Mouse (Mus musculus) liver, embryonic 11.5 days (tissue): ENCODE measurements around the gene Rxfp4. TPM values are rescaled to one million over a fixed set of nuclear protein-coding genes. Genes with fewer than 3 reads are reported as not detected.

Source experiments
- ATAC-seq: fragments of 200-750 bp; cut with Nextera tagmentation; replicated peaks from 2 replicates; pipeline ENCODE4 v1.8.0; 2017; ENCODE audit warnings: moderate number of reproducible peaks, mild to moderate bottlenecking, moderate TSS enrichment, moderate library complexity; ENCODE audit not compliant: low FRiP score
- DNase-seq: peaks from one replicate; pipeline ENCODE4 v3.0.0-alpha.2; 2017; ENCODE audit warnings: low spot score
- H3K27ac ChIP-seq: fragments of 300-500 bp; sonication (generic); 2 replicates; pipeline ENCODE4 v1.5.1; 2014; ENCODE audit warnings: mild to moderate bottlenecking, low read depth, low read length, control low read depth
- H3K27me3 ChIP-seq: fragments of 300-500 bp; sonication (generic); replicated peaks from 2 replicates; pipeline ENCODE4 v1.6.1; 2014; ENCODE audit warnings: low read length, mixed read lengths; ENCODE audit not compliant: control insufficient read depth, insufficient read depth
- H3K36me3 ChIP-seq: fragments of 300-500 bp; sonication (generic); 2 replicates; pipeline ENCODE4 v1.6.1; 2014; ENCODE audit warnings: mild to moderate bottlenecking, low read length, moderate library complexity, mixed read lengths; ENCODE audit not compliant: control insufficient read depth, insufficient read depth
- H3K4me1 ChIP-seq: fragments of 300-500 bp; sonication (generic); replicated peaks from 2 replicates; pipeline ENCODE4 v1.6.1; 2014; ENCODE audit warnings: low read length, mixed read lengths; ENCODE audit not compliant: control insufficient read depth, insufficient read depth
- H3K4me2 ChIP-seq: fragments of 300-500 bp; sonication (generic); 2 replicates; pipeline ENCODE4 v1.6.1; 2014; ENCODE audit warnings: mild to moderate bottlenecking, control low read depth, moderate library complexity
- H3K4me3 ChIP-seq: fragments of 300-500 bp; sonication (generic); 2 replicates; pipeline ENCODE4 v1.5.1; 2014; ENCODE audit warnings: low read depth, low read length, control low read depth
- H3K9ac ChIP-seq: fragments of 300-500 bp; sonication (generic); 2 replicates; pipeline ENCODE4 v1.6.1; 2014; ENCODE audit warnings: low read depth, low read length, control low read depth
- H3K9me3 ChIP-seq: fragments of 300-500 bp; sonication (generic); 2 replicates; pipeline ENCODE4 v1.6.1; 2016; ENCODE audit warnings: low read length, inconsistent platforms, mixed read lengths; ENCODE audit not compliant: control insufficient read depth
- WGBS: fragments of 180-500 bp; shearing (Covaris S2); extraction: QIAGEN DNeasy Blood & Tissue Kit; methylation state at CpG from one replicate; pipeline ENCODE4 v1.1.7; 2014; 5-methylcytosine and 5-hydroxymethylcytosine counted together
- polyA plus RNA-seq: library from polyadenylated mRNA; unstranded; fragments of >200 nt; fragmentation: Nextera tagmentation; extraction: Ambion mirVana; gene quantifications from 2 replicates; pipeline ENCODE4 v1.2.1, GENCODE M21; 2014

Gene Rxfp4
- polyA plus RNA-seq, 1 experiment from 2014 or later: not detected

DNA sequence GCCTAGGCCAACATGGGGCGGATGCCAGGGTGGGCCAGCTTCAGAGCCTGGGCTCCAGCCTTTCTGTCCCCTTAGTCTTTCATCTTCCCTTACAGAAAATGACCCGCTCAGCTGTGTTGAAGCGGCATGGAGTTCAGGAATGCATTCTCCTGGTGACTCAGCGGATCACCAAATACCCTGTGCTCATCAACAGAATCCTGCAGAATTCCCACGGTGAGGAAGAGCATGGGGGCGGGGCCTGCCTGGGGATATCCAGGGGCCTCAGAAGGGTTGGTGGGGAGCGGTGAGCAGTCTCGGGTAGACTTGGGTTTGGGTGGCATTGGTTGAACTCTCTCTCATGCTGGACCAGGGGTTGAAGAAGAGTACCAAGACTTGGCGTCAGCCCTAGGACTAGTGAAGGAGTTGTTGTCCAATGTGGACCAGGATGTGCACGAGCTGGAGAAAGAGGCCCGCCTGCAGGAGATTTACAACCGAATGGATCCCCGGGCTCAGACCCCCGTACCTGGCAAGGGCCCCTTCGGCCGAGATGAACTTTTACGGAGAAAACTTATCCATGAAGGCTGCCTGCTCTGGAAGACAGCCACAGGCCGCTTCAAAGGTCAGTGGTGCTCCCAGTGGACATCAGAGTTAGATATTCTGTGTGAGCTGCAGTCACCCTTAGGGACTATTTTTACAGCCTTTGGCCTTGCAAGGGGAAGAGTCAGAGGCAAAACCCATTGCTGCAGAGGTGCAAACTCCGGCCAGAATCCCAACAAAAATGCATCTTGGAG is 17.3 kb downstream of the Rxfp4 start:
- H3K9ac ChIP-seq: no peak overlapping the region
- no peak for DNase-seq
- H3K27me3 ChIP-seq: no peaks in the 10 kb centered on the region
- H3K27ac ChIP-seq: no peak overlapping the region
- peaks cover 71% of the 10 kb centered on the region for H3K36me3 ChIP-seq
- no peak overlapping the region for H3K4me3 ChIP-seq
- ATAC-seq: no peak
- peaks cover 4% of the 10 kb centered on the region for H3K4me1 ChIP-seq
- 93% methylated on average over 19 of the region's 19 CpGs for WGBS
- no peak overlapping the region for H3K4me2 ChIP-seq
- no peaks in the 10 kb centered on the region for H3K9me3 ChIP-seq

DNA sequence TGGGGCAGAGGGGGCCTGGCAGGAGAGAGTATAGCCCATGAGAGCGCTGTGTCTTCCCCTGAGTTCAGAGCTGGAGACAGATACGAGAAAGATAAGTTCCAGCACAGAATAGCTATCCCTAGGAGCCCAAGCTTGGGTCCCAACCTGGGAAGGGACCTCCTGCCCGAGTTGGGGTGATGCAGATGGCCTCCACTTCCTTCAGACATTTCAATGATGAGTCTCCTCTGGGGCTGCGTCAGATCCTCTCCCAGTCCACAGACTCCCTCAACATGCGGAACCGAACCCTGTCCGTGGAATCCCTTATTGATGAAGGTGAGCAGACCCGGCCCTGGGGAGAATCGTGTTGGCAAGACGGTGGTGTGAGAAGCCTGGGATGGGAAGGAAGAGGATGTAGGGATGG is 19.9 kb downstream of the Rxfp4 start:
- Histone ChIP-seq H3K27me3 (no peaks in the 10 kb centered on the region), H3K4me2 (no peak overlapping the region), H3K9ac (no peak overlapping the region), H3K4me3 (no peak overlapping the region), H3K36me3 (peaks cover 68% of the 10 kb centered on the region), H3K9me3 (no peaks in the 10 kb centered on the region), H3K27ac (no peak overlapping the region), H3K4me1 (peaks cover 18% of the 10 kb centered on the region)
- 92% methylated on average over 10 of the region's 10 CpGs for WGBS
- ATAC-seq (no peak), DNase-seq (no peak)

DNA sequence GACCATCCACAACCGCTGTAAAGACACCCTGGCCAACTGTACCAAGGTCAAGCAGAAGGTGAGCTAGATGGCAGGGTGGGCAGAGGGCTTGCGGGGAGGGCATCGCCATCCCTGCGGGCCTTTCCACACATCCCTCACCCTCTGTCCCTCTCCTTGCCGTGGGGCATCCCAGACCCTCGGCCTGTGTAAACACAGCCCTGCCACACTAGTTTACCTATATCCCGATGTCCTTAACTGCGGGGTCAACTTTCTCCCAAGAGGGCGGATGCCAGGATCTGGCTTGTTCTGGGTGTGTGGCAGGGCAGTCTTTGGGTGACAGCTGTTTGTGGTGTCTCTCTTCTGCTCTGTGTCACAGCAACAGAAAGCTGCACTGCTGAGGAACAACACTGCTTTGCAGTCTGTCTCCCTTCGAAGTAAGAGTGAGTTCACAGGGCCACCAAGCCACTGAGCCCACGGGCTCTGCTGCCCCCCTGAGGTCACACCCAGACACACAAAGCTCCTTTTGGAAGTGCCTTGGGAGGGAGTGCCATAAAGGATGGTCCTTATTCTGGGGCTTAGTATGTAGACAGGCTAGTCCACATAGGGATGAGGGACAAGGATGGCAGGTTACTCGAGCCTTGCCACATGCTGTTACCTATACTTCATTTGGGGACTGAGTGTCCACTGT is 20.9 kb downstream of the Rxfp4 start:
- Histone ChIP-seq H3K36me3 (peaks cover 64% of the 10 kb centered on the region), H3K27me3 (no peaks in the 10 kb centered on the region), H3K4me3 (no peak overlapping the region), H3K27ac (no peak overlapping the region), H3K4me1 (peaks cover 26% of the 10 kb centered on the region), H3K9ac (no peak overlapping the region), H3K4me2 (no peak overlapping the region), H3K9me3 (no peaks in the 10 kb centered on the region)
- DNase-seq: no peak
- 0 out of 2 replicates have a peak, but pooled peaks have one; percentile 24 for ATAC-seq
- WGBS: 73% methylated on average over 12 of the region's 12 CpGs

DNA sequence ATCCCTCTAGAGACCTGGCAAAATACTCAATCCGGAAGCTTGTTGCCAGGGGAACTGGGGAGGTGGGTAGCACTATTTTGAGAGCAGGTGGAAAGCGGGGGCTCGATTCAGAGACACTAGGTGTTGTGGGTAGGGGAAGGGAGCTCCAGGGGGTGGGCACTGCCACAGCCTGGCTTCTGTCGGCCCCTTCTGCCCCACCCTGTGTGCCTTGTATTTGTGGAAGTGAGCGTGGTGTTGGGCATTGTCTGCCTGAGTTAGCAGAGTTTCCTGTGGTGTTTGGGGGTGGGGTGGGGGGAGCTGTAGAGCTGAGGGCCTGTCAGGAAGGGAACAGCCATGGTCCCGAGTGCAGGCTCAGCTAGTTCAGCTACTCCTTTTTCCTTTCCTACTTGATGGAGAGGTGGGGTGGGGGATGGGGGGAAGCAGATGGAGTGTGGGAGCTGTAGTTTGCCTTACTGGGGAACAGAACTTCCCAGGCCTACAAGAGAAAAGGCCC is 22.0 kb downstream of the Rxfp4 start:
- H3K36me3 ChIP-seq: peaks cover 52% of the 10 kb centered on the region
- 0 out of 2 replicates have a peak overlapping the region, but pooled peaks have one; percentile 42 for H3K27ac ChIP-seq
- H3K27me3 ChIP-seq: no peaks in the 10 kb centered on the region
- no peak overlapping the region for H3K9ac ChIP-seq
- no peaks in the 10 kb centered on the region for H3K9me3 ChIP-seq
- no peak overlapping the region; the same call in 1 of the 2 replicates for H3K4me2 ChIP-seq
- no peak for DNase-seq
- WGBS: 54% methylated on average over 6 of the region's 6 CpGs
- no peak overlapping the region for H3K4me3 ChIP-seq
- ATAC-seq: no peak
- peaks cover 36% of the 10 kb centered on the region for H3K4me1 ChIP-seq

DNA sequence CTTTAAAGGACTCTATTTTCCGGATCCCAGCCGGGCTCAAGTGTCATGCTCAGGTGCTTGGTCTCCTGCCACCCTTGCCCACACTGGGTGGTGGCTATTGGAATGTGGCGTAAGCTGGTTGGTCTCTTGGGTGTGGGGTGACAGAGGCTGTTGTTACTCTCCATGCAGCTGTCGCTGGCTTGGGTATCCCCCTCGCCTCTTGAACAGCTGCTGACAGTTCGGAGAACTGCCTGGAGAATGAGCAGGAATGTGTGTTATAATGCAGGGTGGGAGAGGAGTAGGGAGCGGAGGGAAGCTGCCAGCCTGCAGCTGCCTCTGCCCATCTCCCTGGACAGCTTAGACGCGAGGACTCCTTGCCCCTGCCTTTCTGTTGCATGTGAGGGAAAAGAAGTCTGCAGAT is 22.9 kb downstream of the Rxfp4 start:
- ATAC-seq (no peak), DNase-seq (no peak)
- 76% methylated on average over 9 of the region's 9 CpGs for WGBS
- H3K9ac ChIP-seq: no peak overlapping the region
- peaks cover 44% of the 10 kb centered on the region for H3K4me1 ChIP-seq
- H3K27ac ChIP-seq: 0 out of 2 replicates have a peak overlapping the region, but pooled peaks have one; percentile 11
- peaks cover 44% of the 10 kb centered on the region for H3K36me3 ChIP-seq
- no peaks in the 10 kb centered on the region for H3K27me3 ChIP-seq
- H3K9me3 ChIP-seq: no peaks in the 10 kb centered on the region
- no peak overlapping the region for H3K4me3 ChIP-seq
- H3K4me2 ChIP-seq: no peak overlapping the region

DNA sequence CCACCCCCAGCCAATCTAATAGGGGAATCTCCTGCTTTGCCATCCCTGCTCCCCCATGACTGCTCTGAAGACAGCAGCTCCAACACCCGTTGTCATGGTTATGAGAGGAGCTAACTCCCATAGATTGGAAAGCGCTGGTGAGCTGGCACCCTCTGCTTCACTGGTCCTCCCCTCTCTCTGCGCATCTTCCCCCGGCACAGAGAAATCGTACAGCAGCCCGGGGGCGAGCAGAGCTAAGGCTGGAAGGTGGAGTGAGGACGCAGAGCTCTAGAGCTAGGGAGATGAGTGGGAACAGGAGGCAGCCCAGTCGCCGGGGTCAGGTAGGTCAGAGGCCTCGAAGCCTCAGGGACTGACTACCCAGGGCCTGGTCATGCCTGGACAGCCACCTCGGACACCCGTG is 23.7 kb downstream of the Rxfp4 start:
- no peak for ATAC-seq
- no peak overlapping the region for H3K4me2 ChIP-seq

DNA sequence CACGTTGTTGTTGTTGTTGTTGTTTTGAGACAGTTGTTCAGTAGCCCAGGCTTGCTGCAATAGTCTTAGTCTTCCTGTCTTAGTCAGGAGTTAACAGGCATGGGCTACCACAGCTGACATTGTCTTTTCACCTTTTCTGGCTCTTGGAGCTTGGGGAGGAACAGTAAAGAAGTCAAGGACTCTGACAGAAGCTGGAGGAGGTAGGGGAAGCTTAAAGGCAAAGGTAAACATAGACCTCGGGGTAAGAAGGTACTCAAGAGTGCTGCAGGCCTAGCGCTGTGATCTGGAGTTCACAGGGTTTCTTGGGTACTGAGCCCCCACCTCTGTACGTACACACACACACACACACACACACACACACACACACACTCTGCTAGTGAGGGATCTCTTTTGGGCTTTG is 24.2 kb downstream of the Rxfp4 start:
- H3K4me1 ChIP-seq: peaks cover 56% of the 10 kb centered on the region
- H3K9ac ChIP-seq: 0 out of 2 replicates have a peak overlapping the region, but pooled peaks have one; percentile 9
- no peak overlapping the region for H3K4me2 ChIP-seq
- no peak overlapping the region; the same call in 1 of the 2 replicates for H3K27ac ChIP-seq
- no peak for DNase-seq
- no peak for ATAC-seq
- H3K27me3 ChIP-seq: no peaks in the 10 kb centered on the region
- H3K36me3 ChIP-seq: peaks cover 34% of the 10 kb centered on the region
- H3K4me3 ChIP-seq: no peak overlapping the region
- 56% methylated on average over 4 of the region's 4 CpGs for WGBS
- no peaks in the 10 kb centered on the region for H3K9me3 ChIP-seq

More for the DNA sequence above, 23.7 kb downstream of the Rxfp4 start:
- DNase-seq: no peak
- 81% methylated on average over 13 of the region's 13 CpGs for WGBS
- no peak overlapping the region for H3K4me3 ChIP-seq
- no peaks in the 10 kb centered on the region for H3K9me3 ChIP-seq
- peaks cover 36% of the 10 kb centered on the region for H3K36me3 ChIP-seq
- H3K27me3 ChIP-seq: no peaks in the 10 kb centered on the region
- H3K9ac ChIP-seq: no peak overlapping the region; the same call in 1 of the 2 replicates
- H3K27ac ChIP-seq: no peak overlapping the region; the same call in 1 of the 2 replicates
- H3K4me1 ChIP-seq: peaks cover 52% of the 10 kb centered on the region

DNA sequence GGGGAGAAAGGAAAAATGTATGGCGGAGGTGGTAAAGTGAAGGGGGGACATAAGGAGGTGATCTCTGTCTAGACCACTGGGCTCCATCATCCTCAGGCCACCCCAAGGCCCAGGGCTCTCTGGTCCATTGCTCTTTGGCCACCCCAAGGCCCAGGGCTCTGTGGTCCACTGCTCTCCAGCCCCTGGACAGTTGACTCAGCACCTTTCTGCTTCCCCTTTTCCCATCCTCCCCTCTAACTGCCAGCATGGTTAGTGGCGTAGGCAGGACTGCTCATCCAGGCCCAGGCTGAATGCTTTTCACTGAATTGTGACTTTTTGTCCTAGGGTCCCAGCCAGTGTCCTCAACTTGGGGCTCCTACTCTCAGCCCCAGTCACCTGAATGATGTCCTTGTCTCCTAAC is 25.4 kb downstream of the Rxfp4 start:
- H3K27me3 ChIP-seq: no peaks in the 10 kb centered on the region
- H3K27ac ChIP-seq: no peak overlapping the region
- H3K9me3 ChIP-seq: no peaks in the 10 kb centered on the region
- peaks cover 26% of the 10 kb centered on the region for H3K36me3 ChIP-seq
- DNase-seq (no peak), ATAC-seq (no peak)
- peaks cover 60% of the 10 kb centered on the region for H3K4me1 ChIP-seq
- WGBS: 62% methylated on average over 2 of the region's 2 CpGs
- no peak overlapping the region for H3K4me3 ChIP-seq
- peak overlapping the region; percentile 32 for H3K4me2 ChIP-seq
- no peak overlapping the region for H3K9ac ChIP-seq
